Mouse (Mus musculus): ENCODE measurements around the gene Grk2. TPM values are rescaled to one million over a fixed set of nuclear protein-coding genes. Genes with fewer than 3 reads are reported as not detected.

Gene Grk2
- polyA plus RNA-seq, 1 experiment: 56.3 TPM

DNA sequence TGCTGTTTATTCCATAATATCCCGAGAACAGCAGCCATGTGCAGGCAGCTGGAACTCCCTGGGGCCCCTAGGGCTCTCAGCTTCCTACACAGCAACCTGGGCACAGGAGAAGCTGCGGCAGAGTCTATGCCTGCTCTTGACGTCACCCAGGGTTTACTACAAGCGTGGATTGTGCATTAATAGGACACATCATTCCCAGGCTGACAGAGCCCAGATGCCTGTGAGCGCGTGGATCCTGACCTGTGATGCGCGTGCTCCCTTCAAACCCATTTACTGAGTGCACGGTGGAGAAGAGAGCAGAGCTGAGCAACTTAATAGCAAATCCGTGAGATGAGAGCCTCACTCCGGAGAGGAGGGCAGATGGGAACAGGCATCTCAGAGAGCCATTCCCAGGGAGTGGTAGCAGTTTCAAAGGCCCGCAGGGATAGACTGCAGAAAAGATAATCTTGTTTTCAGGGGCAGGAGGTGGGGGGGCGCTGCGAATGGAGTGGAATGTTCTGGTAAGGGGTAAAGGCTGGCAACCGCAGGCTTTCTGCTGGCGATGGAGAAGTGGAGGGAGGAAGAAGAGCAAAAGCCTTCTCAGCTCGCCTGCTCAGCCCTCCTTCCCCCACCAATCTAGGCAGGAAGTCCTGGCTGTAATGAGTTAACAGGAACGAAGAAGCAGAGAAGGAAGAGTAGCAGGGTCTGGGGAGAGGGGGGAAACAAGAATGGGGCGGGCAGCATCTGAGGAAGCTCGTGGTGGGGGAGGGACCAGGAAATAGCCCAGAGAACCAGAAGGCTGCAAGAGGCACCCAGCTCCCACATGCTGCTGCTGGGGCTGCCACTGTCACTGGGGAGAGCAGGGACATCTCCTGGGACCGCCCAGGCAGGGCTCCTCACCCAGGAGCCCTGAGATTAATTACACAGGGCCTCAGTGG is 4.0 kb downstream of the Grk2 start:
- Histone ChIP-seq H3K4me3 (no peak overlapping the region), H3K27me3 (ENCODE audit: control insufficient read depth, insufficient read depth, insufficient read length) (no peaks in the 10 kb centered on the region), H3K36me3 (ENCODE audit: control insufficient read depth, insufficient read depth) (no peaks in the 10 kb centered on the region), H3ac (ENCODE audit: control insufficient read depth, insufficient read length) (no peak overlapping the region), H3K4me2 (ENCODE audit: low read depth) (no peak overlapping the region), H3K79me2 (ENCODE audit: control insufficient read depth, insufficient read depth) (peaks cover 66% of the 10 kb centered on the region)
- TF ChIP-seq CEBPB (IDR thresholded peaks at IDR 0.05; ENCODE audit: insufficient read depth, poor library complexity, severe bottlenecking) (no peak), MAX (IDR thresholded peaks at IDR 0.05; ENCODE audit: low read depth) (no peak), TCF3 (IDR thresholded peaks at IDR 0.05; ENCODE audit: insufficient read length, low read depth) (no peak), POLR2AphosphoS2 (IDR thresholded peaks at IDR 0.05; ENCODE audit: insufficient read length, low read depth) (no peak), E2F4 (IDR thresholded peaks at IDR 0.05; ENCODE audit: insufficient read depth) (no peak), SRF (IDR thresholded peaks at IDR 0.05; ENCODE audit: control insufficient read depth, insufficient read length, low read depth) (no peak)

DNA sequence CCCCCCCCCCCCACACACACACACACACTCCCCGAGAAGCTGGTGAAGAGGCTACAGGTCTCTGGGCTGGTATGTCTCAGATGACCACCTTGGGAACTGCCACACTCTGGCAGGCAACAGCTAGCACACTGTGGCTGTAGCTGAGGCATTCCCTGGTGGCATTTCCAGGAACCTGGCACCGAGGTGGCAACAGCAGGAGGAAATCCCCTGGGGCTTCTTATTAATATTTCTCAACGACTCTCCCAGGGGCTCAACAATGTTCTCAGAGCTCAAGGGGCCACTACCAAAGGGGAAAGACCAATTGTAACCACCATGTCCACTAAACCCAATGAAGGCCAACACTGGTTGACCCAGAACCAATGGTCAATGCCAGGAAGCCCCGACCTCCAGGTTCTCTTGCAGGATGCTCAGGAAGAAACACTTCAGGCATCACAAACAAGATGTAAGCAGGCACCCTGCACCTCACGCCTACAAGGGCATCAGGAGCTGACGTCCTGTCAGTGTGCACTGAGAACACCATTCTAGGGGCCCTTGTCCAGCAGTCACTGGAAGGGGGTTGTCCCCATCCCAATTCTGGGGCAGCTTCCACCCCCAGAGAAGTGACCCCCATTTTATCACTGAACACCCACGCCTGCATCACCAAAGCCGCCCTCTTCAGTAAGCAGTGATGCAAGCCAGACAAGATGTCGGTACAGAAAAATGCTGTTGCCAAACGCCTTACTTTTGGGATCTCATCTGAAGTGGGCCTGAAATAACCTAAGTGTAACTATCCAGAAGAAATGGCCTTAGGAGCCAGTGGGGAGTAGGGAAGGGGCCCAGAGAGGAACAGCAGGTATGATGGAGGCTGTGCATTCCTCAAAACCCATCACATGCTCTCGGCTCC is 4.9 kb downstream of the Grk2 start:
- no peak for TF ChIP-seq MAX (IDR thresholded peaks at IDR 0.05; ENCODE audit: low read depth)
- TF ChIP-seq REST (IDR thresholded peaks at IDR 0.05; ENCODE audit: insufficient read depth, insufficient read length): no peak
- TF ChIP-seq TCF12 (IDR thresholded peaks at IDR 0.05; ENCODE audit: insufficient read depth, poor library complexity, severe bottlenecking): no peak
- no peak for TF ChIP-seq SRF (IDR thresholded peaks at IDR 0.05; ENCODE audit: control insufficient read depth, insufficient read length, low read depth)
- TF ChIP-seq POLR2AphosphoS2 (IDR thresholded peaks at IDR 0.05; ENCODE audit: insufficient read length, low read depth): no peak
- TF ChIP-seq CEBPB (IDR thresholded peaks at IDR 0.05; ENCODE audit: insufficient read depth, poor library complexity, severe bottlenecking): no peak
- H3K79me2 ChIP-seq (ENCODE audit: control insufficient read depth, insufficient read depth): peaks cover 68% of the 10 kb centered on the region

DNA sequence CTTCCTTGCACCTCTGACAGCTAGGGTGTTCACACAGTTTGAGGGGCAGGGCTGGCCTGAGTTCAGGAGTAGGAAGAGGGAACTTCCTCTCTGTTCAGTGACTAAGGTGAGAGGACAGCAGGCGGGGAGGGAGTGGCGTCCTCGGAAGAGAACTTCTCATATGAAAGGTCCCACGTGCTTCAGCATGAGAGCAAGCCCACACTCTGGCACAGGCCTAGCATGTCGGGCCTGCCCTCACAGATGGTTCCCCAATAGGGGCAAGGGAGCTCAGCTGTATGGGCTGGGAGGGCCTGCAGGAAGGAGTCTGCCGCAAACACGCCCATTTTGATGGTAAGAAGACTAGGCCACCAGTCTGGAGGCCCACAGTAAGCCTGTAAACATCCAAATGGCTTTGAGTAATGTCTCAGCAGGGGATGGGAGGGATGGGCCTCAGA is 5.7 kb downstream of the Grk2 start:
- Histone ChIP-seq H3K79me2 (ENCODE audit: control insufficient read depth, insufficient read depth) (peaks cover 72% of the 10 kb centered on the region), H3K27me3 (ENCODE audit: control insufficient read depth, insufficient read depth, insufficient read length) (no peaks in the 10 kb centered on the region), H3K4me3 (no peak overlapping the region), H3K36me3 (ENCODE audit: control insufficient read depth, insufficient read depth) (no peaks in the 10 kb centered on the region), H3ac (ENCODE audit: control insufficient read depth, insufficient read length) (no peak overlapping the region), H3K4me2 (ENCODE audit: low read depth) (no peak overlapping the region)
- TF ChIP-seq SRF (IDR thresholded peaks at IDR 0.05; ENCODE audit: control insufficient read depth, insufficient read length, low read depth) (no peak), CEBPB (IDR thresholded peaks at IDR 0.05; ENCODE audit: insufficient read depth, poor library complexity, severe bottlenecking) (no peak), MYOD1 (IDR thresholded peaks at IDR 0.05; ENCODE audit: control insufficient read depth in 1 of 3, insufficient read length in 2 of 3, low read depth in 2 of 3) (no peak), POLR2AphosphoS2 (IDR thresholded peaks at IDR 0.05; ENCODE audit: insufficient read length, low read depth) (no peak), POLR2A (IDR thresholded peaks at IDR 0.05; ENCODE audit: insufficient read length, low read depth) (no peak), USF1 (IDR thresholded peaks at IDR 0.05; ENCODE audit: low read depth) (no peak), TCF3 (IDR thresholded peaks at IDR 0.05; ENCODE audit: insufficient read length, low read depth) (no peak), TCF12 (IDR thresholded peaks at IDR 0.05; ENCODE audit: insufficient read depth, poor library complexity, severe bottlenecking) (no peak), MAX (IDR thresholded peaks at IDR 0.05; ENCODE audit: low read depth) (no peak)

More for the DNA sequence above, 4.9 kb downstream of the Grk2 start:
- Histone ChIP-seq H3K27me3 (ENCODE audit: control insufficient read depth, insufficient read depth, insufficient read length) (no peaks in the 10 kb centered on the region), H3K36me3 (ENCODE audit: control insufficient read depth, insufficient read depth) (no peaks in the 10 kb centered on the region), H3K4me3 (no peak overlapping the region), H3K4me2 (ENCODE audit: low read depth) (no peak overlapping the region), H3ac (ENCODE audit: control insufficient read depth, insufficient read length) (no peak overlapping the region)

DNA sequence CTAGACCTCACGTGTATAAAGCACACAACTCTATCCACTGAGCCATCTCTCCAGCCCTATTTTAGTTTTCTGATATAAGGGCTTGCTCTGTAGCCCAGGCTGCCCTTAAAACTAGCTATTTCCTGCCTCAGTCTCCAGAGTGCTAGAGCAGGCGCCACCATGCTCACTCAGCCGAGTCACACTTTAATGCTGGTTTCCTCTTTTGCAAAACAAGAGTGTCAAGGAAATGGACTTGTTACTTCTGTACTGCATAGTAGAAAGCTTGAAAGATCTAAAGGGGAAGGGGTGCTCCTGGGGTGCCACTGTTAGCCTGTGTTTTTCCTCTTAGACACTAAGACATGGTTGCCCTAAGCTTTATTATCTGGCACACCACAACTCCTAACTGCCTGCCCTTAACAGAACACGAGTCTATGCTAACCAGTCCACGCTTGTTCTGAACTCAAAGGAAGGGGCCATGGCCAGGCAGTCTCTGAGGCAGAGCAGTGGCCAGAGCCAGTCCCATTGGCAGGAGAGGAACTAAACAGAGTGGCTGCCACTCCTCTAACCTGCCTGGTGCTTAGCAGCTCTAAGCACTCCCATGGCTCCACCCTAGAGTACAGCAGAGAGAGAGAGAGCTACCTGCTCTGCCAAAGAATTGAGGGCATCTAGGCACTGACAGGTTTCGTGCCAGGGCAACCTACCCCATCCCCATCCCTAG is 6.3 kb downstream of the Grk2 start:
- no peaks in the 10 kb centered on the region for H3K27me3 ChIP-seq (ENCODE audit: control insufficient read depth, insufficient read depth, insufficient read length)

More for the DNA sequence above, 6.3 kb downstream of the Grk2 start:
- no peaks in the 10 kb centered on the region for H3K36me3 ChIP-seq (ENCODE audit: control insufficient read depth, insufficient read depth)
- TF ChIP-seq POLR2A (IDR thresholded peaks at IDR 0.05; ENCODE audit: insufficient read length, low read depth) (no peak), SRF (IDR thresholded peaks at IDR 0.05; ENCODE audit: control insufficient read depth, insufficient read length, low read depth) (no peak), CEBPB (IDR thresholded peaks at IDR 0.05; ENCODE audit: insufficient read depth, poor library complexity, severe bottlenecking) (no peak), MYOG (IDR thresholded peaks at IDR 0.05; ENCODE audit: control insufficient read depth in 1 of 3, insufficient read depth in 1 of 3, insufficient read length in 2 of 3, low read depth in 2 of 3) (no peak), REST (IDR thresholded peaks at IDR 0.05; ENCODE audit: insufficient read depth, insufficient read length) (no peak), MAX (IDR thresholded peaks at IDR 0.05; ENCODE audit: low read depth) (no peak), MYOD1 (IDR thresholded peaks at IDR 0.05; ENCODE audit: control insufficient read depth in 1 of 3, insufficient read length in 2 of 3, low read depth in 2 of 3) (no peak), TCF12 (IDR thresholded peaks at IDR 0.05; ENCODE audit: insufficient read depth, poor library complexity, severe bottlenecking) (no peak), TCF3 (IDR thresholded peaks at IDR 0.05; ENCODE audit: insufficient read length, low read depth) (no peak), POLR2AphosphoS2 (IDR thresholded peaks at IDR 0.05; ENCODE audit: insufficient read length, low read depth) (no peak), USF1 (IDR thresholded peaks at IDR 0.05; ENCODE audit: low read depth) (no peak), E2F4 (IDR thresholded peaks at IDR 0.05; ENCODE audit: insufficient read depth) (no peak)
- peaks cover 66% of the 10 kb centered on the region for H3K79me2 ChIP-seq (ENCODE audit: control insufficient read depth, insufficient read depth)
- no peak overlapping the region for H3K4me3 ChIP-seq
- H3K4me2 ChIP-seq (ENCODE audit: low read depth): no peak overlapping the region
- no peak overlapping the region for H3ac ChIP-seq (ENCODE audit: control insufficient read depth, insufficient read length)

Measured in myocyte (in vitro differentiated cells).